Mouse (Mus musculus) mouse trophoblast stem cell (cell line): ENCODE measurements around the gene P2ry10.
"Not testable (repeated sequence)": the region's sequence is repeated elsewhere in the genome, so short reads cannot be mapped to it uniquely, and the experiment has no call there.

Experiments used
- in situ Hi-C, 2 experiments: fragments of 300-500 bp; cut with MseI, MboI; formaldehyde crosslinking; loops; 2 replicates in 1 of 2; 3 replicates in 1 of 2; pipeline ENCODE4 v1.15.1; 2025

Gene P2ry10

GRCm38 (mm10) chrX:107088177-107088576 lies at the start of gene P2ry10:
P2ry10 (plus strand) TSS chrX:107088492.
- in situ Hi-C loops, result no loop called here

- in situ Hi-C loops, result no loop called here
Measured at GRCm38 (mm10) chrX:107039146-107039545, 49.1 kb upstream of the P2ry10 start.

DNA sequence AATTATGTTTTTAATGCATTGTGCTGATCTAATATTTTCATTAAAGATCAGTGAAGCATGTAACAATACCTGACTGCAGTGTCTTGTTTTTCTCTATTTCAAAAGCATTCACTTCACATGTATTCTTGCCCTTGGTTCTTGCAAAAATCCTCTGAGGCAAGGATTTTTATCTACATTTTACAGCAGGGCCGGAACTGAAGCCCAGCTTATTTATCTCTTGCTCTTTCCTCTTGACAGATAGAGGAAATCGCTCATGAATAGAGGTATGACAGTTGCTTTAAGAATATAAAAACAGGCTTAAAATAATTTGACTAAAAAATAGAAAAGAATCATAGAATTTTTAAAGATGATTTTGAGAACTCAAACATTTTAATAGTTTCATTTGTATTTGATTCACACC lies 48.7 kb upstream of the P2ry10 start:
- in situ Hi-C loops, result no loop called here

DNA sequence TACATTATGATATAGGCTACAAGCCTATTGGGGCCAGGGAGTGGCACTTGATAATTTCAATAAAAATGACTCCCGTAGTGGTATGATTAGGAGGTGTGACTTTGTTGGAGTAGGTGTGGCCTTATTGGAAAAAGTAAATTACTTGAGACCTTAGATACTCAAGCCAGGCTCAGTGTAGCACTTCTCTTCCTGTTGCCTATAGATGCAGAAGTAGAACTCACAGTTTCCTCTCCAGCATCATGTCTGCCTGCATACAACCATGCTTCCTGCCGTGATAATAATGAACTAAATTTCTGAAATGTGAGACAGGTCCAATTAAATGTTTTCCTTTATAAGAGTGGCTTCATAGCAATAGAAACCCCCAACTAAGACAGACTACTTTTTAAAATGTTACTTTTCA lies 45.9 kb upstream of the P2ry10 start:
- in situ Hi-C loops, result no loop called here

DNA sequence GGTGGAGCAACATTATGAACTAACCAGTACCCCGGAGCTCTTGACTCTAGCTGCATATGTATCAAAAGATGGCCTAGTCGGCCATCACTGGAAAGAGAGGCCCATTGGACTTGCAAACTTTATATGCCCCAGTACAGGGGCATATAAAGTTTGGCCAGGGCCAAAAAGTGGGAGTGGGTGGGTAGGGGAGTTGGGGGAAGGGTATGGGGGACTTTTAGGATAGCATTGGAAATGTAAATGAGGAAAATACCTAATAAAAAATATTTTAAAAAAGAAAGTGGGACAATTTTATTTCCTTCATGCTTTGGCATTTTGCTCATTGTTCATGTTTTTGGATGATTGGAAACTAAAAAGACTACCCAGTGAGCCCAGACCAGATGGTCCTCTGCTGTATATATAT lies 4.9 kb upstream of the P2ry10 start:
- in situ Hi-C loops, result not testable (repeated sequence)

DNA sequence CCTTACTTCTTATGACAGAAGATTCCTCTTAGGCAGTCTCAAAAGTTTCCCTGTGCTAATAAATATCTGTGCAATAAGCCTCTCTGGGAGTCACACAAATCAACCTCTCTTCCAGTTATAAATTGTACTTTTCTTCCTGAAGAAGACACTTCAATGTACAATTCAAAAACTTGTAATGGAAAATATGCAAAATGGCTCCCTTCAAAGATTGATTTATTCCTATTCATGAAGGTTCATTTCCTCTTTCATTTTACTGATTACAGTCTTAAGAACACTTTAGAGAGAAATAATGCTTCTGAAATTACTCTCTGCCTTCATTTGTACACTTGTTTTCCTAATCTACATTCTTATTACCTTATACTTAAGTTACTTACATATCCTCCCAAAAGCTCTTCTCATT lies 4.0 kb upstream of the P2ry10 start:
- in situ Hi-C loops, result no loop called here

GRCm38 (mm10) chrX:107089131-107089530 lies 839 bp downstream of the P2ry10 start:
- in situ Hi-C loops, result no loop called here

- in situ Hi-C loops, result no loop called here
Measured at GRCm38 (mm10) chrX:107089930-107090329, 1.6 kb downstream of the P2ry10 start.

DNA sequence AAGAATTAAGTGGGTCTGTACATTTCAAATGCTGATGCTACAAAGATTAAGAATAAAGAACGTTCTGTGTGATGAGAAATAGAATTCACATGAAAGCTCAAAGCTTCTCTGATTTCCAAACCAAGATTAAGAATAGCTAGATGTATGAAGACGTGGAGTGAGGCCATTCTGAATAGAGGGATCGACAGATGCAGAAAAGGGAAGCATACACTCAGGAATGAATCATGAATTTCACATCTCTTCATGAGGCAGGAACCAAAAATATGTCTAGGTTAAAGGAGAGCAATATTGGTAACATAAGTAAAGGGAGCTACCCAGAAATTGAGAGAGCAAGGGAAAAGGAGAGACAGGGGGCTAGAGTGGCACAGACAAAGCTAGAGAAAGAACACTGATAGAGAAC lies 7.3 kb downstream of the P2ry10 start:
- in situ Hi-C loops, result no loop called here

DNA sequence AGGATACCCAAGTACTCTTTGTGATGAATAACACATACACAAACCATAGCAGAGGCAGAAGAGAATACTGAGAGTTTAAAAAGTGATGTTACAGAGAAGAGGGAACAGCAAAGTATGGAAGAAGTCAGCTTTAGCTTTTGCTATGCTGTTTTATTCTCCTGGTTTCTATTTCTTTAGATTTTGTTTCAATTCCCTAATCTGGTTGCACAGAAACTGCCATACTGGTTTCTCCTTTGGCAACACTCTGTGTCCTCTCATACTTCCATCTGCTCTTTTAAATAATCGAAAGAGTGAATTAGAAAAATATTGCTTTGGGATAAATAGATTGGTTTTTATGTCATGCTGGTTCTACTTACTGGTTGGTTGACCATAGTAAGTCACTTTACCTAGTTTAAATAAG lies 28.0 kb downstream of the P2ry10 start:
- in situ Hi-C loops, result no loop called here

DNA sequence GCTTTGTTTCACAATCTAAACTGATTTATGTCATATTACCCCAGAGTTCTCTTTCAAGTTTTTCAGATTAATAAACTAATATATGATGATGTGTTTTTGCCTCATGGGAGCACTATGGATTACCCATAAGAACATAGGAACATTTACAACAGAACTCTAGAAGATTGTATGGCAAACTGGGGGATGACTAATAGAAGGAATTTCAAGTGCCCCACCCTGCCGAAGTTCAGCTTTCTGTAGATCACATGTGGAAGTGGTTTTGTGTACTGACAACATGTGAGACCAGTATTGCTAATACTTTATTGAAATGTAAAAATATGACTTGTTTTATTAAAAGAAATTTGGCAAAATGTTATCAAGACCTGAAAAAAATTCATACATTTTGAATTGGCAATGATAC lies 28.7 kb downstream of the P2ry10 start:
- in situ Hi-C loops, result no loop called here

DNA sequence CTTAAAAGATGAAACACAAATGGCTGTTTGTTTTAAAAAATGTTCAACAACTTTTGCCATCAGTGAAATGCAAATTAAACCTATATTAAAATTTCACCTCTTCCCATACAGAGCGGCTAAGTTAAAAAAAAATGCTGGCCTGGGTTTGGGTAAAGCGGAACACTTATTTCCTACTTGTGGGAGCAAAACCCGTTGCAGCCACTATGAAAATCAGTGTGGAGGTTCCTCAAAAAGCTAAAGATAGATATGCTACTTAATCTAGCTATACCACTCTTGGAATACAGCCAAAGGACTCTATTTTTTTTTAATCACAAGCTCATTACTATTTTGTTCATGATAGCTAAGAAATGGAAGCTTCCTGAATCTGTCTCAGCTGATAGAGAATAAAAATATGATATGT lies 54.9 kb downstream of the P2ry10 start:
- in situ Hi-C loops, result no loop called here

- in situ Hi-C loops, result no loop called here
Measured at GRCm38 (mm10) chrX:107143930-107144329, 55.6 kb downstream of the P2ry10 start.

DNA sequence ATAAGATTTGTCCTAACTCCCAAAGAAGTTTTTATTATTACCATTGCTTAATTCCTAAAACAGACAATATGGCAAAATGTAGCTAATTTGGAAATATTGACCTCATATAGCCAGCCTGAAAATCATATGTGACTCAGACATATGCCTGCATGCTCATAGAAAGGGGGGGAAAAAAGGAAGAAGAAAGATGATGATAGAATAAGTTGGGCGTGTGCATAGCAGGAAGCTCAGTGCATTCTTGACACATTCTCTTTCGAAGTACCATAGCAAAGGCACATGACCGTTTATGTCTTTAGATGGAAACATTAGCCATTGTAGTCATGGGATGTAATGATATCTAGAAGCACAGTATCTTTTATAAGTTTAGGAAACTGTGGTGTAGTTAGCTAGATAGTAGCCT lies 60.4 kb downstream of the P2ry10 start, which contains the start of gene P2ry10b:
Gene P2ry10b (plus strand): TSS at position 247 of the 400 bp plus-strand sequence.
- in situ Hi-C loops, result no loop called here

GRCm38 (mm10) chrX:107149391-107149993 lies 61.2 kb downstream of the P2ry10 start:
- in situ Hi-C loops, result no loop called here

DNA sequence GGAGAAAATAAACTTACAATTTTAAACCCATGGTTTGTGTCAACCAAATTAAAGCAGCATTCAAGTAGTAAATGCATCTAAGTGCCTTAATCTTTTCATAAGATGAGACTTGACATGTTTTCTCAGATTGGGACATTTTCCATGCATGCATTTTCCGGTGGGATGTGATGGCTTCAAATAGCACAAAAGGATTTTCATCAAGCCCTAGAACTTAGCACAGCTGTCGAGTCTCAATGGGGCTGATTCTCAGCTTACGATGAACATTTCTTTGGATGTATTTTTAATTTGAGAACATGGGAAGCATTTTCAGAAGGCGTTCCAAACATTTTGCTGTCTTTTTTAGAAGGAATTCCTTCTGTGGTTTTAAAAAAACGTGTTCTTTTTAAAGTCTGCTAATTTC lies 61.7 kb downstream of the P2ry10 start:
- in situ Hi-C loops, result no loop called here

- in situ Hi-C loops, result no loop called here
Measured at GRCm38 (mm10) chrX:107150752-107151515, 62.6 kb downstream of the P2ry10 start.
